Comparison of ENCODE assay signal across 8 mouse cellular contexts in the genomic region with DNA sequence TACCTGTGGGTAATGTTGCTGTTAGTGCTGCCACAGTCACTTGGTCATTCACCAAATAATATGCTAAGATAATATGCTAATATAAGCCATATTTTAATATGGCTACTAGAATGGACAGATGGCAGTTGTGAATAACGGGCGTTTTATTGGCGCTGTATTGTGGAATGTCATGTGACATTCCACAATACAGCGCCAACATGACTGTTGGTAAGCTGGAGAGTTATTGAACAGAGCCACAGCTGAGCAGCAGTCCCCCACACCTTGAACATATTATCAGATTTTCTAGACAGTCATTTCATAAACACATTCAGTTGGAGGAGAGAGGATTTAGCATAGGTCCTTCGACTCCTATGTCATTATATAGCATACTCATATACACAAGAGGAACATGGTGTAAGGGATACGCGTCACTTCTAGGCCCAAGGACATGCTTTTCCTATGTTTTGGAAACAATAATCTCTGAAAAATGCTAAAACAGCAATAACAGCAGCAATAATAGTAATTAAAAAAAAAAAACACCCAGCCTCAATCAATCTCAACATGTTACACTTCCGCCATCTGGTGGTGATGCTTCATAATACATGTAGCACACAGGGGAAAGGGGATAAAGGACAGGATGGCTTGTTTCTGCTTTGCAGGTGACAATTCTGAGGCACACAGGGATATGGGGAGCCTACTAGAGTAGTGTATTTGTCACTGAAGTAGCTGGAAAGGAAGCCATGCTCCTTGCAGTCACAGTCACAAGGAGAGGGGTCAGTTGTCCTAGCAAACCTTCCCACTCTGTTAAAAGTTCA.
DNase-seq lines count a peak whose midpoint lies in the region; ATAC-seq and TF ChIP-seq lines count a peak whose summit lies in the region.

No protein-coding gene starts in this region.

- no peak overlapping the region for H3K9ac ChIP-seq in forebrain, postnatal 0 days
- H3K9ac ChIP-seq in intestine, embryonic 14.5 days (ENCODE audit: low read length), result no peak overlapping the region
- H3K9ac ChIP-seq in midbrain, embryonic 12.5 days (replicated peaks), result no peak overlapping the region
- no peak overlapping the region for H3K9ac ChIP-seq in stomach, embryonic 16.5 days (ENCODE audit: low read length)

- peak; percentile 51 for DNase-seq in urinary bladder, postnatal 25 days (ENCODE audit: low spot score)
- DNase-seq in urinary bladder, postnatal 10 days (ENCODE audit: low spot score), result no peak
- DNase-seq in cerebellum, adult 18-20 months, result peak; percentile 22 to 36
- DNase-seq in forebrain, postnatal 0 days, result peak; percentile 85
- peak; percentile 71 for DNase-seq in intestine, embryonic 14.5 days (ENCODE audit: low spot score)
- DNase-seq in left cerebral cortex, adult 8-10 months (ENCODE audit: low spot score in 2 of 2), result peak; percentile 9 to 21

- H3K4me1 ChIP-seq in forebrain, postnatal 0 days (ENCODE audit: insufficient read depth), result no peaks in the 10 kb centered on the region
- no peaks in the 10 kb centered on the region for H3K4me1 ChIP-seq in intestine, embryonic 14.5 days (replicated peaks; ENCODE audit: control insufficient read depth, insufficient read depth, low read length)
- H3K4me1 ChIP-seq in midbrain, embryonic 12.5 days, result no peaks in the 10 kb centered on the region
- H3K4me1 ChIP-seq in stomach, embryonic 16.5 days (ENCODE audit: control insufficient read depth, insufficient read depth, low read length), result no peaks in the 10 kb centered on the region

- H3K27ac ChIP-seq in forebrain, postnatal 0 days (ENCODE audit: low read depth, low read length), result no peak overlapping the region
- H3K27ac ChIP-seq in intestine, embryonic 14.5 days (ENCODE audit: low read depth), result no peak overlapping the region
- no peak overlapping the region for H3K27ac ChIP-seq in midbrain, embryonic 12.5 days (replicated peaks)
- no peak overlapping the region for H3K27ac ChIP-seq in stomach, embryonic 16.5 days (ENCODE audit: low read length)

- no peak overlapping the region for H3K4me3 ChIP-seq in forebrain, postnatal 0 days (ENCODE audit: low read depth, low read length)
- no peak overlapping the region for H3K4me3 ChIP-seq in intestine, embryonic 14.5 days (ENCODE audit: low read depth, low read length)
- no peak overlapping the region for H3K4me3 ChIP-seq in midbrain, embryonic 12.5 days
- no peak overlapping the region for H3K4me3 ChIP-seq in stomach, embryonic 16.5 days (replicated peaks; ENCODE audit: low read length)

- no peak overlapping the region for H3K4me2 ChIP-seq in forebrain, postnatal 0 days (ENCODE audit: low read depth)
- H3K4me2 ChIP-seq in intestine, embryonic 14.5 days (ENCODE audit: low read length), result no peak overlapping the region
- H3K4me2 ChIP-seq in midbrain, embryonic 12.5 days (replicated peaks), result no peak overlapping the region
- no peak overlapping the region for H3K4me2 ChIP-seq in stomach, embryonic 16.5 days (ENCODE audit: low read depth, low read length)

- TF ChIP-seq CTCF in forebrain, postnatal 0 days (IDR thresholded peaks at IDR 0.05; ENCODE audit: low read depth), result peak; percentile 88

- no peaks in the 10 kb centered on the region for H3K36me3 ChIP-seq in forebrain, postnatal 0 days (ENCODE audit: insufficient read depth)
- no peaks in the 10 kb centered on the region for H3K36me3 ChIP-seq in intestine, embryonic 14.5 days (ENCODE audit: control insufficient read depth, insufficient read depth, low read length)
- no peaks in the 10 kb centered on the region for H3K36me3 ChIP-seq in midbrain, embryonic 12.5 days
- H3K36me3 ChIP-seq in stomach, embryonic 16.5 days (ENCODE audit: control insufficient read depth, insufficient read depth, low read length), result no peaks in the 10 kb centered on the region

- no peaks in the 10 kb centered on the region for H3K27me3 ChIP-seq in forebrain, postnatal 0 days (ENCODE audit: insufficient read depth, low read length)
- no peaks in the 10 kb centered on the region for H3K27me3 ChIP-seq in intestine, embryonic 14.5 days (replicated peaks; ENCODE audit: control insufficient read depth, insufficient read depth, low read length)
- no peaks in the 10 kb centered on the region for H3K27me3 ChIP-seq in midbrain, embryonic 12.5 days
- H3K27me3 ChIP-seq in stomach, embryonic 16.5 days (ENCODE audit: control insufficient read depth, insufficient read depth, low read length), result no peaks in the 10 kb centered on the region

- no peaks in the 10 kb centered on the region for H3K9me3 ChIP-seq in forebrain, postnatal 0 days (ENCODE audit: low read length)
- no peaks in the 10 kb centered on the region for H3K9me3 ChIP-seq in intestine, embryonic 14.5 days (ENCODE audit: control insufficient read depth, low read length)
- no peaks in the 10 kb centered on the region for H3K9me3 ChIP-seq in midbrain, embryonic 12.5 days
- H3K9me3 ChIP-seq in stomach, embryonic 16.5 days (replicated peaks; ENCODE audit: control insufficient read depth, low read length), result no peaks in the 10 kb centered on the region

- ATAC-seq in forebrain, postnatal 0 days, result peak; percentile 25; the same call in 1 of the 2 replicates
- peak; percentile 50; the same call in 1 of the 2 replicates for ATAC-seq in intestine, embryonic 14.5 days (replicated peaks; ENCODE audit: low FRiP score, low TSS enrichment, low read depth)
- ATAC-seq in midbrain, embryonic 12.5 days (ENCODE audit: low FRiP score, low read depth), result peak; percentile 64
- peak; percentile 25; the same call in 1 of the 2 replicates for ATAC-seq in stomach, embryonic 16.5 days (ENCODE audit: insufficient read depth, low FRiP score)

- WGBS in forebrain, postnatal 0 days, result 61% methylated on average over 8 of the region's 8 CpGs
- 73% methylated on average over 8 of the region's 8 CpGs for WGBS in intestine, embryonic 14.5 days
- WGBS in midbrain, embryonic 12.5 days, result 75% methylated on average over 8 of the region's 8 CpGs
- WGBS in stomach, embryonic 16.5 days, result 72% methylated on average over 8 of the region's 8 CpGs
